Mouse (Mus musculus) heart, embryonic 15.5 days (tissue): ENCODE measurements at regions not wholly inside any gene's neighbourhood (a gene's known extent, or its start where the extent isn't known, plus 50 kb on each side); places are given as distances from the start of the nearest gene placed in this dataset.
A peak's percentile ranks its signal among the peaks of the same experiment; 100 is the strongest.

Source experiments
- ATAC-seq: fragments of 200-750 bp; cut with Nextera tagmentation; replicated peaks from 2 replicates; pipeline ENCODE4 v1.8.0; 2017; ENCODE audit warnings: low read depth, moderate TSS enrichment; ENCODE audit not compliant: insufficient number of reproducible peaks, insufficient read depth, low FRiP score
- H3K27ac ChIP-seq: fragments of 300-500 bp; sonication (generic); 2 replicates; pipeline ENCODE4 v1.5.1; 2015; ENCODE audit warnings: mild to moderate bottlenecking, inconsistent platforms
- H3K27me3 ChIP-seq: fragments of 300-500 bp; sonication (generic); 2 replicates; pipeline ENCODE4 v1.6.1; 2015; ENCODE audit warnings: inconsistent platforms
- H3K36me3 ChIP-seq: fragments of 300-500 bp; sonication (generic); 2 replicates; pipeline ENCODE4 v1.6.1; 2015; ENCODE audit warnings: mild to moderate bottlenecking, inconsistent platforms
- H3K4me1 ChIP-seq: fragments of 300-500 bp; sonication (generic); replicated peaks from 2 replicates; pipeline ENCODE4 v1.6.1; 2015; ENCODE audit warnings: inconsistent platforms
- H3K4me2 ChIP-seq: fragments of 300-500 bp; sonication (generic); 2 replicates; pipeline ENCODE4 v1.6.1; 2015; ENCODE audit warnings: inconsistent platforms, mild to moderate bottlenecking, moderate library complexity
- H3K4me3 ChIP-seq: fragments of 300-500 bp; sonication (generic); 2 replicates; pipeline ENCODE4 v1.5.1; 2015; ENCODE audit warnings: mild to moderate bottlenecking, inconsistent platforms
- H3K9ac ChIP-seq: fragments of 300-500 bp; sonication (generic); 2 replicates; pipeline ENCODE4 v1.6.1; 2015; ENCODE audit warnings: mild to moderate bottlenecking, inconsistent platforms
- H3K9me3 ChIP-seq: fragments of 300-500 bp; sonication (generic); replicated peaks from 2 replicates; pipeline ENCODE4 v1.6.1; 2016; ENCODE audit warnings: inconsistent platforms
- WGBS: fragments of 180-500 bp; shearing (Covaris S2); methylation state at CpG from one replicate; pipeline ENCODE4 v1.1.7; 2015; ENCODE audit warnings: mixed read lengths; 5-methylcytosine and 5-hydroxymethylcytosine counted together

DNA sequence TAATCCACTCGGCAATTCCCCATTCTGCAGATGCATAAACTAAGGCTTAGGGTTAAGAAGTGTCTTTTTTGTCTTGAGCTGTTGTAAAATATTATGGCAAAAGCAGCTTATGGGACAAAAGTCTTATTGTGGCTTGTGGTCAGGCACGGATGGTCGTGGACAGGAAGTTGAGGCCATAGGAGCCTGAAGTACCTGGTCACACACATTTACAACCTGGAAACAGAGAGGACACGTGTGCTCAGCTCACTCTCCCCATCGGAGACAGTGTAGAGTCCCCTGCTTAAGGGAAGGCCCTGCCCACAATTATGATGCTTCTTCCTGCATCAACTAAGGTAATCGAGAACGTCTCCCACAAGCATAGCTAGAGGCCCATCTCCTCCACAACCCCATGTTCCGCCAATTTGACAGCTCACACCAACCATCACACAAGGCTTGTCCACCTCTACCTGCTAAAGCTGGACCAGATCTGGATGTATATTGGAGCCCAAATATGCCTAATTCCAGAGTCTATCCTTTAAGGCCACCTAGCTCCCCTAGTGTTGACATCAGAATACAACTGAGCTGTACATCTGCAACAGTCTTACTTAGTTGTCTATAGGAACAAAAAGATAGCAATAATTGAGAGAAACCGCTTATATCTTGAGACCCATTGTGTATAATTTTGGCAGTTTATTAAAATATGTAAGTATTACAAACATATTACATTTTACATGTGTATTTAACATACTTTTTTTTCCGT, 89.0 kb downstream of the Dyrk2 start:
- ATAC-seq: no peak
- no peak overlapping the region for H3K27ac ChIP-seq
- no peaks in the 10 kb centered on the region for H3K9me3 ChIP-seq
- 86% methylated on average over 10 of the region's 10 CpGs for WGBS
- no peak overlapping the region for H3K4me2 ChIP-seq
- H3K4me1 ChIP-seq: peaks cover 6% of the 10 kb centered on the region
- no peak overlapping the region for H3K9ac ChIP-seq
- H3K4me3 ChIP-seq: no peak overlapping the region
- H3K27me3 ChIP-seq: no peaks in the 10 kb centered on the region
- H3K36me3 ChIP-seq: no peaks in the 10 kb centered on the region

DNA sequence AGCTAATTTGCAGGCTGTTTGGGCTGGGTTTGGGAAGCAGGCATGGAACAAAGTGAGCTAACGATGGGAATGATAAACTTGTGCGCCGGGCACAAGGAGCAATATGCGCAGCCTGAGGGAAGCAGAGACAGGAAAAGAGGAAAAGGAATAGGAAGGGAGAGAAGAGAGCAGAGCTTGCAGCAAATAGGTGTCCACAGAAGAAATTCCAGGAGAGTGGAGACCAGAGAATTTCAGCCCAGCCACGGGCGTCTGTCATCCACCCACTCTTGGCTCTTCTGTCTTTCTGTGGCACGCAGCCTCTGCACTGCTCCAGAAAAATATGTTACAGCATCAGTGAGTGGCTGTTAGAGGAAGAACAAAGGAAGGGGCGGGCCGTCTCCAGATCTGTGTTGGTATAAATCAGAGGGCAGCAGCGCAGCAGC, 88.2 kb downstream of the Dyrk2 start:
- Histone ChIP-seq H3K27me3 (no peaks in the 10 kb centered on the region), H3K27ac (no peak overlapping the region), H3K4me1 (peaks cover 9% of the 10 kb centered on the region), H3K36me3 (no peaks in the 10 kb centered on the region), H3K9ac (no peak overlapping the region), H3K4me3 (no peak overlapping the region), H3K4me2 (no peak overlapping the region), H3K9me3 (no peaks in the 10 kb centered on the region)
- 52% methylated on average over 10 of the region's 10 CpGs for WGBS
- ATAC-seq: no peak

- no peak overlapping the region for H3K4me3 ChIP-seq
- H3K4me1 ChIP-seq: peaks cover 9% of the 10 kb centered on the region
- no peak for ATAC-seq
- H3K4me2 ChIP-seq: no peak overlapping the region
- H3K27ac ChIP-seq: no peak overlapping the region
- 67% methylated on average over 6 of the region's 6 CpGs for WGBS
- H3K9ac ChIP-seq: no peak overlapping the region
- H3K27me3 ChIP-seq: no peaks in the 10 kb centered on the region
- no peaks in the 10 kb centered on the region for H3K36me3 ChIP-seq
- H3K9me3 ChIP-seq: no peaks in the 10 kb centered on the region
These were observed 87.4 kb downstream of the Dyrk2 start for GRCm38 (mm10) chr10:118782646-118783045.

GRCm38 (mm10) chr10:118787280-118787690, 82.7 kb downstream of the Dyrk2 start:
- Histone ChIP-seq H3K4me3 (no peak overlapping the region), H3K27ac (no peak overlapping the region), H3K4me1 (peaks cover 6% of the 10 kb centered on the region), H3K36me3 (no peaks in the 10 kb centered on the region), H3K9me3 (no peaks in the 10 kb centered on the region), H3K9ac (no peak overlapping the region), H3K4me2 (no peak overlapping the region), H3K27me3 (no peaks in the 10 kb centered on the region)
- 85% methylated on average over 8 of the region's 8 CpGs for WGBS
- no peak for ATAC-seq

DNA sequence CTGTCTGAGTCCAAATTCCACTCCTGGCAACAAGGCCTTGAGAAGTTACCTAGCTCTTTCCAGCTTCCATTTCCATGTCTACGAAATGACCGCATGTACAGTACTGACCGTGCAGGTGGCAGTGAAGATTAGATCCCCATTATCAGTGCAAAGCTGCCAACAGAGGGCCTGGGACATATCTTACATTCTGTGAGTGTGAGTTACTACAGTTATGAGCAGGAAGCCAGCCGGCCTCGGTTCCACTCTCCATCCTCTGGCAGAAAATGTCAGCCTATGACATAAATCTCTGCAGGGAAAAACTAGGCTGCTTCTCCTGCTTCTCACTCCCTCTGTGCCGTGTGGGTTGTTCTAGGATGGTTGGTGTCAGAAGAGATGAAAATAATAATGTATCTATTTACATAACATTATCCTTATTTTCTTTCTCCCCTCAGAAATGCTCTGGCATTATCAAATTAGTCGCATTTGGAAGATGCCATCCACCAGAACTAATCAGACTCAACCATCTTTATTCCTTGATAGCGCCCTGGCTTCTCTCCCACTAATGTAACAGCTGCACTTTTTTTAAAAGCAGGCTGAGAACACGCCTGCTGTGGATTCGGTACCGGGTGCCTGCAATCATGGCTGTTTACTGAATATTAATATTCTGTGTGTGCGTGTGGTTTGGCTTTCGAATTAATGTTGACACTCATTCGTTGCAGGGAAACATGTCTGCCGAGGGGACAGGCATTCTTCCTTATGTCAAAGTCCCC, 77.5 kb downstream of the Dyrk2 start:
- Histone ChIP-seq H3K4me3 (no peak overlapping the region), H3K9me3 (no peaks in the 10 kb centered on the region), H3K9ac (no peak overlapping the region), H3K27ac (peak overlapping the region; percentile 51; the same call in 1 of the 2 replicates), H3K36me3 (no peaks in the 10 kb centered on the region), H3K4me2 (no peak overlapping the region), H3K4me1 (0 out of 2 replicates have a peak, but pooled peaks cover 10% of the 10 kb centered on the region), H3K27me3 (no peaks in the 10 kb centered on the region)
- WGBS: 57% methylated on average over 15 of the region's 15 CpGs
- peak; percentile 50; the same call in 1 of the 2 replicates for ATAC-seq

- no peaks in the 10 kb centered on the region for H3K9me3 ChIP-seq
- no peak for ATAC-seq
- WGBS: 85% methylated on average over 2 of the region's 2 CpGs
These were observed 76.2 kb downstream of the Dyrk2 start for GRCm38 (mm10) chr10:118793794-118794193.

DNA sequence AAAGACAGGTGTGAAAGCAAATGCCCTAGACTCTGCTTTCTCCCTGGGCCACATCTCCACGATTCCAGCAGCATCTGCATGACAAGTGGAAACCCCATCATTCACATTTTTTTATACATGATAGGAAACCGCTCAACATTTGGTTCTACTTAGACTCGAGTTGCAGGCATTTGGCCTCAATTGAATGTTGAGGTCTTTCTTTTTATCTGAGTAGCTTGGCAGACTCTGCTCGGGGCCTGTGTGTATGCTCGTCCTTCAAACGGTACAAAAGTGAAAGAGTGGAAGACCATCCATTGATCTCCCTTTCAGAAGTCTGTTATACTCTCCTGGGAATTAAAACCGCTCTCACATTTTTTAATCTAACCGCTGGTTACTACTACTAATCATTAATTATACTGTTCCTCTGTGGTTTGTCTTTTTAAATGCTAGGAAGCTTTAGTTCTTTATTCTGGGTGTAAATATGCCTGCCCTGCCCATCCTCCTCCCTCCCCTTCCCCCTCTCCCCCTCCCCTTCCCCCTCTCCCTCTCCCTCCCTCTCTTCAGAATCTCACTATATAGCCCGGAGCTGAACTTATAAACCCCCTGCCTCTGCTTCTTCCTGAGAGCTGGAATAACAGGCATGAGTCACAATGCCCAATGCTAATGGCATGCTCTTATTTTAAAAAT, 75.5 kb downstream of the Dyrk2 start:
- Histone ChIP-seq H3K4me1 (0 out of 2 replicates have a peak, but pooled peaks cover 10% of the 10 kb centered on the region), H3K27me3 (no peaks in the 10 kb centered on the region), H3K36me3 (no peaks in the 10 kb centered on the region), H3K9ac (no peak overlapping the region), H3K4me3 (no peak overlapping the region), H3K9me3 (no peaks in the 10 kb centered on the region), H3K4me2 (no peak overlapping the region), H3K27ac (no peak overlapping the region)
- WGBS: 56% methylated on average over 9 of the region's 9 CpGs
- ATAC-seq: no peak

More at GRCm38 (mm10) chr10:118793794-118794193, 76.2 kb downstream of the Dyrk2 start:
- H3K9ac ChIP-seq: no peak overlapping the region
- no peaks in the 10 kb centered on the region for H3K36me3 ChIP-seq
- no peak overlapping the region for H3K4me2 ChIP-seq
- H3K27me3 ChIP-seq: no peaks in the 10 kb centered on the region
- H3K4me3 ChIP-seq: no peak overlapping the region
- H3K4me1 ChIP-seq: 0 out of 2 replicates have a peak, but pooled peaks cover 10% of the 10 kb centered on the region
- H3K27ac ChIP-seq: no peak overlapping the region

DNA sequence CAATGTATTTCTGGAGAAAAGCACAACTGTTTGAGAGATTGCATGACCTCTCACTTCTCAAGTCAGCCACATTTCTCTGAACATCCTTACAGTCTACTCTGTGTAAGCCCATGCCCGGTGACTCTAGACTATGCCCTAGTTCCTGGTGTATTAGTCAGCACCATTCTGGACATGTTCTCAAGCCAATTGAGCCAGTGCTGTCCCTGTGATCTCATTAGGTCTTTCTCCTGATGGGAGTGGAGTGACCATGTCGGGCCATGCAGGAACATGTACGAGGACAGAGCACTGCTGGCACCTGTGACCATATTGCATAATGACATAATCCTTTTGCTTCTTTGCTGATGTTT, 75.0 kb downstream of the Dyrk2 start:
- no peak overlapping the region for H3K27ac ChIP-seq
- no peak overlapping the region for H3K9ac ChIP-seq
- H3K36me3 ChIP-seq: no peaks in the 10 kb centered on the region
- H3K4me3 ChIP-seq: no peak overlapping the region
- 0 out of 2 replicates have a peak, but pooled peaks cover 10% of the 10 kb centered on the region for H3K4me1 ChIP-seq
- ATAC-seq: no peak
- H3K9me3 ChIP-seq: no peaks in the 10 kb centered on the region
- no peak overlapping the region for H3K4me2 ChIP-seq
- WGBS: 74% methylated on average over 3 of the region's 3 CpGs
- H3K27me3 ChIP-seq: no peaks in the 10 kb centered on the region

DNA sequence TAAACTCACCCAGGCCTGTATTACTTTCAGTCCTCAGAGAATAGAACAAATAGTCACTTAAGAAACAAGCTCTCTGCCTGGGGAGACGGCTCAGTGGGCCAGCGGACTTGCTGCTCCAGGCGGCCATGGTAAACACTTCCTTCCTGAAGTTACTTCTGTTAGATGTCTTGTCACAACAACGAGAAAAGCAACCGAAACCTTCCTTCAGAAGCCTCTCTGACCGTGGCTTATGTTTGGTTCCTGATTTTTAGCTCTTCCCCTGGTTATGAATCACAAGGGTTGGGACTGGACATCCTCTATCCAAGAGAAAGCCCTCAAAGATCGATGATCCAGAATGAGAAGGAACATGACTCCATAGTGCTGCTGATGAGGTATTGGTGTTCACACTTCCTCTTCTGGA, 73.5 kb downstream of the Dyrk2 start:
- no peaks in the 10 kb centered on the region for H3K9me3 ChIP-seq
- H3K9ac ChIP-seq: no peak overlapping the region
- H3K27me3 ChIP-seq: no peaks in the 10 kb centered on the region
- H3K4me1 ChIP-seq: peaks cover 15% of the 10 kb centered on the region; the same call in 1 of the 2 replicates
- no peak overlapping the region for H3K27ac ChIP-seq
- H3K4me2 ChIP-seq: no peak overlapping the region
- no peaks in the 10 kb centered on the region for H3K36me3 ChIP-seq
- H3K4me3 ChIP-seq: no peak overlapping the region
- no peak for ATAC-seq
- 80% methylated on average over 7 of the region's 7 CpGs for WGBS

DNA sequence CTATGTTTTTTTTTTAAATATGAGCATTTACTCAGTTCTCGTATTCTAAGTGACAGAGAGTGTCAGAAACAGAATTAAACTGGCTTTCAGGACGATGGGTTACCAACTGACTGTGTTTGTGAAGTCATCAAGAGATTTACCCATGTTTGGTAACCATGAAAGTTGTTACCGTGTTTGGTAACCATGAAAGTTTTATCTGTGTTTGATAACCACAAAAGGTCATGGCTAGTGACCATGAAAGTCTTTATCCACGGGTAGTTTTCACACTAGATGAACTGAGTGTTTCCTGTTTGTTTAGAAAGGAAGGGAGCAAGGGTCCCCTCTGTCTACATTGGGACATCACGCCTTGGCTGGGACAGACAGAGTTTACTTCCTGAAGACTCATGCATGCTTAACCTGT, 72.8 kb downstream of the Dyrk2 start:
- H3K4me3 ChIP-seq: no peak overlapping the region
- WGBS: 70% methylated on average over 5 of the region's 5 CpGs
- no peak overlapping the region for H3K9ac ChIP-seq
- no peaks in the 10 kb centered on the region for H3K9me3 ChIP-seq
- H3K36me3 ChIP-seq: no peaks in the 10 kb centered on the region
- H3K27me3 ChIP-seq: no peaks in the 10 kb centered on the region
- no peak overlapping the region for H3K4me2 ChIP-seq
- peaks cover 13% of the 10 kb centered on the region; the same call in 1 of the 2 replicates for H3K4me1 ChIP-seq
- no peak overlapping the region for H3K27ac ChIP-seq
- ATAC-seq: no peak

DNA sequence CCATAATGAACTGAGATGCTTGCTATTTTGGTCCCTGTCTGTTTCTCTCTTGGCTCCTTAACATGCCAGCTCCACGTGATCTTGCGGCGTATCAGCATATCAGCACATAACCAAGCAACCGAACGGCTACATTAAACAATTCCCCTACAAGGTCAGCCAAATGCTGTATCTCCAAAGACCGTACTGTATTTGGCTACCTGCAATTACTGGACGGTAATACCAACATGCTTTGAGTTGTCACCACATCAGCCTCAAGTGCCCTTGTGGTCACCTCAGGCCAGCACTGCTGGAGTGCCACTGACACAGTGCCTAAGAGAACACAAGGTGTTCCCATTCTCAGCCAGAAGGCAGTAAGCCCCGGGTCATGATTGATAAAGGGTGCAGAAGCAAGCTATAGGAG, 70.2 kb downstream of the Dyrk2 start:
- H3K9ac ChIP-seq: no peak overlapping the region
- H3K27me3 ChIP-seq: no peaks in the 10 kb centered on the region
- no peak overlapping the region for H3K4me3 ChIP-seq
- no peaks in the 10 kb centered on the region for H3K36me3 ChIP-seq
- H3K9me3 ChIP-seq: no peaks in the 10 kb centered on the region
- WGBS: 52% methylated on average over 8 of the region's 8 CpGs
- peak; percentile 90 for ATAC-seq
- H3K27ac ChIP-seq: peak overlapping the region; percentile 74
- H3K4me1 ChIP-seq: peaks cover 17% of the 10 kb centered on the region
- H3K4me2 ChIP-seq: no peak overlapping the region
